Mouse (Mus musculus) yolk sac, embryonic 10.5 days (tissue): ENCODE data around the gene Olfr406.

ENCODE experiments used
- DNase-seq: peaks from one replicate; pipeline ENCODE4 v3.0.0-alpha.2; 2017; ENCODE audit warnings: low spot score

Olfr406 gene

GRCm38 (mm10) chr11:74259508-74259907 is at the start of gene Olfr406:
Gene Olfr406, plus strand, starts transcription at chr11:74259808.
- DNase-seq, result no peak

GRCm38 (mm10) chr11:74211279-74211678 is 48.3 kb upstream of the Olfr406 start, which contains the start of gene Olfr43:
Gene Olfr43, minus strand, starts transcription at chr11:74211379.
- DNase-seq, result no peak

GRCm38 (mm10) chr11:74241201-74241600 is 18.4 kb upstream of the Olfr406 start:
- no peak for DNase-seq

GRCm38 (mm10) chr11:74283436-74283835 is 23.8 kb downstream of the Olfr406 start, which contains the start of gene Olfr59:
Gene Olfr59, plus strand, starts transcription at chr11:74283736.
- no peak for DNase-seq

GRCm38 (mm10) chr11:74287256-74287655 is 27.6 kb downstream of the Olfr406 start:
- DNase-seq, result no peak
